Comparison of ENCODE assay signal across 29 mouse cellular contexts in genomic region chr8:119434569-119434968, GRCm38 (mm10). TPM values are rescaled to one million over a fixed set of nuclear protein-coding genes. Genes with fewer than 3 reads are reported as not detected.
DNase-seq lines count a peak whose midpoint lies in the region; ATAC-seq and TF ChIP-seq lines count a peak whose summit lies in the region.
"Had no signal": no experiment of that assay in that cellular context is flagged by ENCODE, and none has a peak within 500 bp of the region (broad histone marks: within the 10 kb centered on the region; RNA-seq: fewer than 3 reads in every experiment).

No protein-coding gene starts in this region.

- H3K4me3 ChIP-seq in gastrocnemius, adult 2 months = no peak overlapping the region
- no peak overlapping the region for H3K4me3 ChIP-seq in limb, embryonic 13.5 days
- no peak overlapping the region for H3K4me3 ChIP-seq in limb, embryonic 10.5 days
- no peak overlapping the region for H3K4me3 ChIP-seq in liver, embryonic 16.5 days (ENCODE audit: low read depth, low read length)
- H3K4me3 ChIP-seq: embryonic facial prominence, embryonic 10.5 days; embryonic facial prominence, embryonic 13.5 days; erythroblast, embryonic 14.5 days; forebrain, embryonic 12.5 days; forebrain, embryonic 15.5 days had no signal

- H3K9ac ChIP-seq in limb, embryonic 13.5 days = peak overlapping the region; percentile 1; the same call in 1 of the 2 replicates
- H3K9ac ChIP-seq in liver, embryonic 16.5 days (ENCODE audit: low read depth, low read length) = no peak overlapping the region
- H3K9ac ChIP-seq: embryonic facial prominence, embryonic 13.5 days; forebrain, embryonic 12.5 days; forebrain, embryonic 15.5 days; hindbrain, embryonic 14.5 days had no signal

- peaks cover 8% of the 10 kb centered on the region for H3K4me1 ChIP-seq in limb, embryonic 13.5 days
- peaks cover 19% of the 10 kb centered on the region for H3K4me1 ChIP-seq in limb, embryonic 10.5 days
- H3K4me1 ChIP-seq in liver, embryonic 16.5 days (ENCODE audit: control insufficient read depth, low read depth, low read length) = peaks cover 23% of the 10 kb centered on the region
- H3K4me1 ChIP-seq: forebrain, embryonic 15.5 days had no signal

- peak overlapping the region; percentile 46; the same call in 1 of the 2 replicates for H3K27ac ChIP-seq in gastrocnemius, adult 2 months
- H3K27ac ChIP-seq in limb, embryonic 13.5 days = no peak overlapping the region
- H3K27ac ChIP-seq in limb, embryonic 10.5 days = no peak overlapping the region
- H3K27ac ChIP-seq in liver, embryonic 16.5 days (ENCODE audit: low read length) = peak overlapping the region; percentile 51; the same call in 1 of the 2 replicates
- H3K27ac ChIP-seq: embryonic facial prominence, embryonic 10.5 days; embryonic facial prominence, embryonic 13.5 days; forebrain, embryonic 12.5 days; forebrain, embryonic 15.5 days; hindbrain, embryonic 14.5 days; hindbrain, postnatal 0 days had no signal

- intact Hi-C loops in gastrocnemius, adult 2 months (cut with DNase I) = no loop called here

- no peaks in the 10 kb centered on the region for H3K36me3 ChIP-seq in limb, embryonic 13.5 days
- no peaks in the 10 kb centered on the region for H3K36me3 ChIP-seq in limb, embryonic 10.5 days
- no peaks in the 10 kb centered on the region for H3K36me3 ChIP-seq in liver, embryonic 16.5 days (ENCODE audit: control insufficient read depth, insufficient read depth)
- H3K36me3 ChIP-seq: embryonic facial prominence, embryonic 10.5 days; embryonic facial prominence, embryonic 13.5 days; forebrain, embryonic 12.5 days; forebrain, embryonic 15.5 days had no signal

- H3K9me3 ChIP-seq in limb, embryonic 13.5 days = no peaks in the 10 kb centered on the region
- no peaks in the 10 kb centered on the region for H3K9me3 ChIP-seq in limb, embryonic 10.5 days (replicated peaks)
- no peaks in the 10 kb centered on the region for H3K9me3 ChIP-seq in liver, embryonic 16.5 days (replicated peaks; ENCODE audit: control insufficient read depth, low read length)
- H3K9me3 ChIP-seq: embryonic facial prominence, embryonic 10.5 days; embryonic facial prominence, embryonic 13.5 days; forebrain, embryonic 12.5 days; forebrain, embryonic 15.5 days had no signal

- 67% methylated on average over 6 of the region's 6 CpGs for WGBS in limb, embryonic 13.5 days
- 84% methylated on average over 6 of the region's 6 CpGs for WGBS in limb, embryonic 10.5 days
- WGBS in liver, embryonic 16.5 days (ENCODE audit: insufficient replicate concordance) = 65% methylated on average over 6 of the region's 6 CpGs

- no peak for TF ChIP-seq CTCF in gastrocnemius, adult 2 months (IDR thresholded peaks at IDR 0.05)

- DNase-seq in gastrocnemius, adult 2 months = no peak
- no peak for DNase-seq in gastrocnemius, postnatal 4 days (ENCODE audit: low spot score in 2 of 2)
- DNase-seq in limb, embryonic 10.5 days (ENCODE audit: low spot score) = no peak
- DNase-seq in ovary, postnatal 10 days (ENCODE audit: low spot score) = no peak
- DNase-seq: adrenal gland, adult 8-10 months; adrenal gland, postnatal 25 days; cerebellum, adult 11-12 months; cerebellum, adult 8-10 months; cerebellum, postnatal 10 days; cerebellum, postnatal 36 days; embryo, embryonic 11 days; gastrocnemius, postnatal 10 days; gastrocnemius, postnatal 36 days; heart, adult 11 months had no signal

- ATAC-seq in limb, embryonic 13.5 days (ENCODE audit: low FRiP score, low read depth) = no peak
- no peak for ATAC-seq in liver, embryonic 16.5 days (ENCODE audit: low read depth)
- ATAC-seq: activated CD4-positive, CD25-positive, alpha-beta regulatory T cell, adult 4 months; forebrain, embryonic 15.5 days; hindbrain, postnatal 0 days had no signal

- H3K27me3 ChIP-seq in limb, embryonic 13.5 days = no peaks in the 10 kb centered on the region
- H3K27me3 ChIP-seq in limb, embryonic 10.5 days (ENCODE audit: low read depth, poor library complexity, severe bottlenecking) = peaks cover 7% of the 10 kb centered on the region; the same call in 1 of the 2 replicates
- no peaks in the 10 kb centered on the region for H3K27me3 ChIP-seq in liver, embryonic 16.5 days (ENCODE audit: control insufficient read depth, insufficient read depth, low read depth, low read length)
- H3K27me3 ChIP-seq: embryonic facial prominence, embryonic 13.5 days; forebrain, embryonic 12.5 days; forebrain, embryonic 15.5 days had no signal

- H3K4me2 ChIP-seq in limb, embryonic 13.5 days (replicated peaks) = no peak overlapping the region
- no peak overlapping the region for H3K4me2 ChIP-seq in liver, embryonic 16.5 days (ENCODE audit: low read depth, low read length)
- H3K4me2 ChIP-seq: embryonic facial prominence, embryonic 13.5 days; forebrain, embryonic 12.5 days; forebrain, embryonic 15.5 days; heart, embryonic 11.5 days; hindbrain, embryonic 14.5 days had no signal

RNA-seq across cellular contexts. Expression of gene Osgin1, which starts 0.6 kb away (rescaled TPM):
- total RNA-seq in gastrocnemius, adult 2 months (2021) = 10 to 100 TPM in 1 of 2 experiments, 1 to 10 TPM in 1; 9.3 to 19.7 TPM
- 1 to 10 TPM; 2.2 to 3.8 TPM for total RNA-seq in gastrocnemius, postnatal 4 days (2021)
- 0.73 and 0.76 TPM in 2 replicates for polyA plus RNA-seq in limb, embryonic 13.5 days (2015; fragmentation: Nextera tagmentation; extraction: Ambion mirVana)
- 0.26 and 0.34 TPM in 2 replicates for polyA plus RNA-seq in limb, embryonic 10.5 days (2016; fragmentation: Nextera tagmentation; extraction: Ambion mirVana)
- polyA plus RNA-seq in liver, embryonic 16.5 days (2015; fragmentation: Nextera tagmentation; extraction: Ambion mirVana) = 47.3 and 57.9 TPM in 2 replicates
- total RNA-seq: hindbrain, postnatal 0 days had no signal

RNA-seq across cellular contexts. Expression of gene Necab2, which starts 11.9 kb away (rescaled TPM):
- not detected for total RNA-seq in gastrocnemius, adult 2 months (2021)
- under 1 TPM; 0.59 to 0.78 TPM for total RNA-seq in gastrocnemius, postnatal 4 days (2021)
- polyA plus RNA-seq in limb, embryonic 13.5 days (2015; fragmentation: Nextera tagmentation; extraction: Ambion mirVana) = 3.1 and 3.5 TPM in 2 replicates
- polyA plus RNA-seq in limb, embryonic 10.5 days (2016; fragmentation: Nextera tagmentation; extraction: Ambion mirVana) = 4.2 and 5.6 TPM in 2 replicates
- polyA plus RNA-seq in liver, embryonic 16.5 days (2015; fragmentation: Nextera tagmentation; extraction: Ambion mirVana) = 0.04 TPM in 1 of 2 replicates, not detected in the other
- total RNA-seq: heart, adult 8-10 months; heart, postnatal 25 days; hematopoietic stem cell, adult 5-6 weeks had no signal
- polyA plus RNA-seq: activated CD4-positive, CD25-positive, alpha-beta regulatory T cell, adult 4 months; erythroblast, embryonic 14.5 days; heart, postnatal 0 days had no signal

RNA-seq across cellular contexts. Expression of gene Mlycd, which starts 39.9 kb away (rescaled TPM):
- 100 to 1,000 TPM in 1 of 2 experiments, 10 to 100 TPM in 1; 78.9 to 103 TPM for total RNA-seq in gastrocnemius, adult 2 months (2021)
- total RNA-seq in gastrocnemius, postnatal 4 days (2021) = 10 to 100 TPM; 66.5 to 68.1 TPM
- polyA plus RNA-seq in limb, embryonic 13.5 days (2015; fragmentation: Nextera tagmentation; extraction: Ambion mirVana) = 9.6 and 11.4 TPM in 2 replicates
- polyA plus RNA-seq in limb, embryonic 10.5 days (2016; fragmentation: Nextera tagmentation; extraction: Ambion mirVana) = 6.3 and 6.7 TPM in 2 replicates
- 10.0 and 12.1 TPM in 2 replicates for polyA plus RNA-seq in liver, embryonic 16.5 days (2015; fragmentation: Nextera tagmentation; extraction: Ambion mirVana)

Comparison
In these comparisons a context has a peak if more than half of its experiments do, and no peak if none do; other contexts are left out.
1. H3K27ac ChIP-seq: peak in gastrocnemius, adult 2 months (single experiment) and liver, embryonic 16.5 days (single experiment); none in limb, embryonic 13.5 days (single experiment) and limb, embryonic 10.5 days (single experiment).
2. RNA of gene Osgin1, which starts 0.6 kb away (polyA plus RNA-seq): 47.3 to 57.9 TPM in liver, embryonic 16.5 days; 0.73 to 0.76 TPM in limb, embryonic 13.5 days and 0.26 to 0.34 TPM in limb, embryonic 10.5 days; every median in the first group is over 10 times any median in the second.